Mouse (Mus musculus) heart, adult 8-10 months (tissue): ENCODE results near the gene Prr7. TPM values are rescaled to one million over a fixed set of nuclear protein-coding genes. Genes with fewer than 3 reads are reported as not detected.

Experiments used
- DNase-seq: peaks from one replicate; pipeline ENCODE4 v3.0.0; 2022; ENCODE audit warnings: low spot score
- total RNA-seq, 4 experiments: library from RNA; stranded (reverse); gene quantifications; 2 replicates each; pipeline ENCODE4 v1.2.4; 2022

Gene Prr7
- total RNA-seq, 4 experiments from 2014 or later: 0.44 to 1.2 (median 0.65) TPM

DNA sequence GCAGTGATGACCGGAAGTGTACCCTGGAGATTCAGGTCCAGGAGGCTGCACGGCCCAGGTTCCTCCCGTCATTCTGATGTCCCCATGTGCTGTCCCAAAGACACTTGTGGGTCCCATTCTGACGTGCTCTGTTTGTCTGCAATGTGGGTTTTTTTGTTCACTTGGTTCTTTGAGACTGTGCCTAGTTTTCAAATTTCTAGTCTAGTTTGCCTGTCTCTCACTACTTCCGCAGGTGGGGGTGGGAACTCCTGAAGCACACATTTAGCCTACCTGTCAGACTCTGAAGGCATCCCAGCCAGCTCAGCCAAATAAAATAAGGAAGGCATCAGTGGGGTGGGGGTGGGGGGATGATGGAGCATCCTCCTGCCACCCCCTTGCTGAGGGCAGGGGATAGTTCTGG lies 15.9 kb upstream of the Prr7 start:
- no peak for DNase-seq

DNA sequence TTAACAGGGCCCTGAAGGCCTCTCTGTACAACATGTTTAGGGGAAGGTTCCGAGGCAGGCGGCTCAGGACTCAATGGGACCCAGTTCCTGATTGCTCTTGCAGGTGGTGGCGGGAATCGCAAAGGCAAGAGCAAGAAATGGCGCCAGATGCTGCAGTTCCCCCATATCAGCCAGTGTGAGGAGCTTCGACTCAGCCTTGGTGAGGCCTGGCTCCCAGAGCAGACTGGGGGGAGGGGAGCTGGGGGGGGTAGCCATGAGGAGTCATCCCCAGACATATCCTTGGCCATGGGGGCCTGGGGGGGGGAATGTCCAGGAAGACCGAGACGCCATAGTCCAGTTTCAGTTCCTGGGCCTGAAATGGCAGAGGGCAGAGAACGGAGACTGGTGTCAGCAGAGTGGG lies 14.9 kb upstream of the Prr7 start:
- no peak for DNase-seq

DNA sequence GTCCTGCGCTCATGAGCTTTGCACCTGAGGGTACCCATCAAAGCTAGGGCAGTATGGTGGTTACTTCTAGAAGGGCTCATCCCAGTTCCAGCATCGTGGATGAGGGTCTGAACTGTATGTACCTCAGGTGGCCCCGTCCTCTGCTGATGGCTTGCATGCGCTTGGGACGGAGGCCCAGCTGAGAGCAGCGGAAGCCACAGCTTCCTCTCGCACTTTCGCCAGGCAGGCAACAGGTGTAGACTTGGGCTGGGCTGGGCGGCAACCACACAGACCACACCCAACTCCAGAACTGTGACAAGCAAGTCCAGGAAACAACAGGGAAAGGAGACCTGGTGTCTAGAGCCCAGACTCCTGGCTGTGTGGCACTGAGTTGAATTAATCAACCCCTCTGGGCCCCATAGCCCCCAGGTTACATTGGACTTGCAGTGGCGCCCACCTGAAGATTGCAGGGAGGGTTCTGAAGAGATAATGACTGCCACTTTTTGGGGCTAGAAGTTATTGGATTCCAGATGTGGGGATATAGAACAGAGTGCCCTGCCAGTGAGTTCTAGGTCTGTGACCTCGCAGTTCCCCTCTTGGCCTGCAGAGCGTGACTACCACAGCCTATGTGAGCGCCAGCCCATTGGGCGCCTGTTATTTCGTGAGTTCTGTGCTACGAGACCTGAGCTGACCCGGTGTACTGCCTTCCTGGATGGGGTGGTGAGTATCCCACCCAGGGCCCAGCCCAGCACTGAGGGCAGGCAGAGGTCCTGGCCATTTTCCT lies 14.2 kb upstream of the Prr7 start:
- DNase-seq: no peak

DNA sequence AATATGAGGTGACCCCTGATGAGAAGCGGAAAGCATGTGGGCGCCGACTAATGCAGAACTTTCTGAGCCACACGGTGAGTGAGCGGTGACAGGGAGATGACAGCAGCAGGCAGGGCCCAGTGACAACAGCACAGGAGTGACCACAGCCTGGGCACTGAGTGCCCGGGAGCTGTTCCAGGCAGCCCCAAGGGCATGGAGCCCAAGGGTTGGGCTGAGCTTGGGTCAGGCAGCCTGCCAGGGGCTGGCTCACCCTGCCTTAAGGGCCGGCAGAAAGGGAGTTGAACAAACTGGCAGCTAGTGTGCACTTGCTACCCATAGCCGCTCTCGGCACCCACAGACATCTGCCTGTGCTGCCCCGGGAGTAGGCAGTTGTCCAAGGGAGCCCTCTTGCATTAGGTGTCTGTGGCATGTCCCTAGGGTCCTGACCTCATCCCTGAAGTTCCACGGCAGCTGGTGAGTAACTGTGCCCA lies 13.5 kb upstream of the Prr7 start:
- peak; percentile 76 for DNase-seq

DNA sequence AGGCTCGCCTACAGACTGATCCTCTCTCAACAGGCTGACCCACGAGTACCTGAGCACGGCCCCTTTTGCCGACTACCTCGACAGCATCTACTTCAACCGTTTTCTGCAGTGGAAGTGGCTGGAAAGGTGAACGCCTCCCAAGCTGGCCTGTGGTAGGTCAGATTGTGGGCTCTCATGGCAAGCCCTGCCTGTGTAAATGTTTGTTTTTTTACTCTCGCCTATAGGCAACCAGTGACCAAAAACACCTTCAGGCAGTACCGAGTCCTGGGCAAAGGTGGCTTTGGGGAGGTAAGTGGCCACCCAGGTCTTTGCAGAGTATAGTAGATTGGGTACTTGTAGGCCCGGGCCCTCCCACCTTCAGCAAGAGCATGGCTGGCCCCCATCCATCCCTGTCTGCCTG lies 12.8 kb upstream of the Prr7 start:
- DNase-seq: no peak

DNA sequence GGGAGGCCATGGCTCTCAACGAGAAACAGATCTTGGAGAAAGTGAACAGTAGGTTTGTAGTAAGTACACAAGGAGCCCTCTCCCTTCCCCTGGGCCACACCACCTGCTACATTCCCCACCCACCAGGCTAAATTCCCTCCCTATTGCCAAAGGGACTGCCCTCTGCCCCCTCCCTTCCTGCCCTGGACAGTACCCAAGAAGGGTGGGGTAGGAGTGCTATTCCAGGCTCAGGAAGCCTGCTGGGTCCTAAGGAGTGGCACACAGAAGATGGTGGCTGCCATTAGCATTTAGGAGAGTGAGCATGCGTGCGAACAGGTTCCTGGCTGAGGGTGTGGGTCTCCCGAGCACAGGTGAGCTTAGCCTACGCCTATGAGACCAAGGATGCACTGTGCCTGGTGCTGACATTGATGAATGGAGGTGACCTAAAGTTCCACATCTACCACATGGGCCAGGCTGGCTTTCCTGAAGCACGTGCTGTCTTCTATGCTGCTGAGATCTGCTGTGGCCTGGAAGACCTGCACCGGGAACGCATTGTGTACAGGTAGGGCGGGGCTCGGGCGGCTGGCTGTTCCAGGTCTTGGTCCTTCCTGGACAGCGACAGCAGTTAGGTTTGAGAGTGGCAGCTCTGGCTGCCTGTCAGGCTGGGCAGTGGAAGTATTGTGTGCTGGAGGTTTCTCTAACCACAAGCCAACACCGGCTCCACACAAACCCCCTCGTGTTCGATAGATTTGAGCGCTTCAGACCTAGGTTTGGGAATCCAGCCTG lies 12.1 kb upstream of the Prr7 start:
- no peak for DNase-seq

DNA sequence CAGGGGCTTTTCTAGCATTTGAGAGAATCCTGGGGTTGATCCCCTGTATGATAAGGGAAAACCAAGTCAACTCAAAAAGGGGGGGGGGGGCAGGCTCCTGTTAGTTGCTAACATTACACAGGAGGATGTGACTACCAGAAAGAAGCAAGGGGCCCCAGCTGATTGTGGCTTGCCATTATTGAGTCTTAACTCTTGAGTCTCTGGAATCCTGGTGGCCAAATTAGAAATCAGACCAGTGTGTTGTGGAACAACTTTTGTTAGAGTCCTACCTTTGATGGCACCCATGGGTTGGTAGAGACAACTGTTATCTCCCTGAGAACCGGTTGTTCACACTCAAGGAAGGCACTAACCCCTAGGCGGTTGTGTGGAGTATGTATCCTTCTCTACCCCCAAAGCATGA lies 1.1 kb upstream of the Prr7 start:
- DNase-seq: no peak

DNA sequence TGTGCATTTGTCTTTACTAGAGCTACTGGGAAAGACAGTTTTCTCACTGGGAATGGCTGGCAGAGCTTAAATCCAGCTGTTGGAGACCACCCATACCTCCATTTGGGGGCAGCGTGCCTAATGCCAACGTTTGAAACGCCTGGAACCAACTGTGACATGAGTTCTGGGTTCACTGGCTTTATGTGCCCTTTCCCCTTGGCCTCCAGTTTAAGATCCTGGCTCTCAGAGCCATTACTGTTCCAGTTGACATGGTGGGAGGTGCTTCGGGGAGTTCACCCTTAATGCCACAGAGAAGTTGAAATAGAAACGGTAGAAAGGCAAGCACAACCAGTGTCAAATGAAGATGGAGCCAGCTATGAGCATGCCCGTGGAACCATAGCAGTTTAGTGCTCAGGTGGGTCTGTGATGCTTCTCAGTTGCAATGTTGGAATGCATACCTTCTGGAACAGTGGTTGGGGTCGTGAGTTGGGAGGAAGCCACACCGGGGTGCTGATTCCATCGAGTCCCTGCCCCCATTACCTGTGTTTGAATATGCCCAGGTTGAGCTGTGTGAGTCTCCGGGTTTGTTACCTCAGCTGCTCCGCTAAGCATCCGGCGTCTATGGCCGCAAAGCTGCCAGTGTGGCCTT lies 554 bp upstream of the Prr7 start:
- no peak for DNase-seq

DNA sequence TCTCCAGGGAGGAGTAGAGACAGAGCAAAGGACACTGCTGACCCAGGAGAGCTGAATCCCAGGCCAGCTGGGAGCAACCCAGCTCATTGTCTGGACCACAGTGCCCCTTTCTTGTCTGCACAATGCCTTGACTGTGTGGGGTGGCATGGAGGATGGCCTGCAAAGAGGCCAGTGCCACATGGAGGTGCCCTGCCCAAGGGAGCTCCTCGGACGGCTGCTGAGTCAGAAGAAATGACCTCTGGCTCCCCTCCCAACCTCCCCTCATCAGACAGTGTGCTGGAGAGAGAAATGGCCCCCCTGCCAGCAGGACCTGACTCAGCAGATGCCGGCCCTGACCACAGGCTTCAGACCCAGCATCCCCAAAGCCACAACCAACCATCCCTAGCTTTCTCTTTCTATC lies 1.1 kb downstream of the Prr7 start:
- DNase-seq: no peak

DNA sequence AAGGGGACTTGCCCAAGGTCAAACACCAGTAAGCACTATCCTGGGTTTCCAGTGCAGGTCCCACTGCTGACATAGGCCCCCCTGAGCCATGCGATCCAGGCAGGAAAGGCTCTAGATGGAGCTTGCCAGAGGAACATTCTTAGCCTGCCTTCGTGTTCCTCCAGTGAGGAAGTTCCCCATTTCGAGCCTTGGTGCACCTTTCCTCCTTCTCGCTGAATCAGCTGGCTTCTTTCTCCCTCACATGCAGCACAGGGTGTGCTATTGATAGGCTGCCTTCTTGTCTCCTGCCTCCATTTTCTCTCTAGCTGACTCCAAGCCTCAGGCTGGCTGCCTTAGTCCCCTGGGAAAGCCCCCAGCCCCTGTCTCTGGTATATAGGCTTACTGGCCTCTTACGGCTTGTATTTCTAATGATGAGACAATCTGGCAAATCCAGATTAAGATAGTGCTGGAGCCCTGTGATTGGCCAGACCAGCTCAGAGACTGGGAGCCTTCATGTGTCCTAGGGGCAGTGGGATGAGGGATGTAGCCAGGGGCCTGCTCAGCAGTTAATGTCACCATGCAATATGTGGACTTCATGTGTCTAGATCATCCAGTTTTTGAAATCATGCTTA lies 1.9 kb downstream of the Prr7 start:
- DNase-seq: no peak

DNA sequence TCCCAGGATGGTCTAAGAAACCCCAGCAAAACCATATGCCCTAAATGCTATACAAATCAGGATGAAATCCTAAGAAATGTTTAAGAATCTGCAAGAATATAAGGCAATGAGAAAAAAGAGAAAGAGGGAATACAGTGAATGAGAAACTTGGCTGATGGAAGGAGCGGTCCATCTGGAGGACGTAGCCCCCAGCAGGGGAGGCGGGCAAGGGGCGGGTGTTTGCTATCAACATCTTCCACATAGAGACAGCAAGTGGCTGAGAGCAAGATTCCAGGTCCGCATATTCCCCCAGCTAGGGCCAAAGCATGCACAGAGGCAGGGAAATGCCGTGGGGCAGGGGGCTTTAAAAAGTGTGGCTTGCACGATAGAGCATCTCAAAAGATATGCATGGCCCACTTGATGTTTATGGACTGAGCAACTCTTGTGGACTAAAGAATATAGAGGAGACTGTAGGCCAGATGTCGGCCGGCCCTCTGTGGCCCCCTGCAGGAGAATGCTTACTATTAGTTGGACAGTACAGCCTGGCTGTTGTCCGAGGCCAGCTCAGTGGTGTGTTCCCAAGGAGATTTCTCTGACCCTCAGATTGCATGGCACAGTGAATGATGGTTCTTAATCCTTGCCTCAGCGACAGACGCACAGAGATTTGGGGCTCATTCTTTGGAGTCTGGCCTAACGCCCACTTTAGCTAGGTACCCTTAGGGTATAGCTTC lies 4.9 kb downstream of the Prr7 start:
- no peak for DNase-seq

DNA sequence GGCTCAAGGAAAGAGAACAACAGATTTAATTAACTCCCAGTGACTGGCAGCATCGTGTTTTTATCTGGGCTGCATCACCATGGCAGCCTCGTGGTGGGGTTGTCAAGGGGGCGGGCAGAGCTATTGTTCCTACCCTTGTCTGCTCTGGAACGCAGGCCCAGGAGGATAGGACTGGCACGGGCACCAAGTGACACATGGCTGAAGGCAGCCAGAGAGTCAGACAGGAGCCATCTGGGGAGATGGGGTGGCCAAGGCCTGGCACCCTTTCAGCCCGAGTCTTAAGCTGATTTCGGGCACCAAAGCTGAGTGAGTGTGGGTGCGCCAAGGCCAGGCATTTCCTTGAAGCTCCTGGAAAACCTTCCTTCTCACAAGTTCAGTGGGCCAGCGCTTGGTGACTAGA lies 6.3 kb downstream of the Prr7 start:
- no peak for DNase-seq

DNA sequence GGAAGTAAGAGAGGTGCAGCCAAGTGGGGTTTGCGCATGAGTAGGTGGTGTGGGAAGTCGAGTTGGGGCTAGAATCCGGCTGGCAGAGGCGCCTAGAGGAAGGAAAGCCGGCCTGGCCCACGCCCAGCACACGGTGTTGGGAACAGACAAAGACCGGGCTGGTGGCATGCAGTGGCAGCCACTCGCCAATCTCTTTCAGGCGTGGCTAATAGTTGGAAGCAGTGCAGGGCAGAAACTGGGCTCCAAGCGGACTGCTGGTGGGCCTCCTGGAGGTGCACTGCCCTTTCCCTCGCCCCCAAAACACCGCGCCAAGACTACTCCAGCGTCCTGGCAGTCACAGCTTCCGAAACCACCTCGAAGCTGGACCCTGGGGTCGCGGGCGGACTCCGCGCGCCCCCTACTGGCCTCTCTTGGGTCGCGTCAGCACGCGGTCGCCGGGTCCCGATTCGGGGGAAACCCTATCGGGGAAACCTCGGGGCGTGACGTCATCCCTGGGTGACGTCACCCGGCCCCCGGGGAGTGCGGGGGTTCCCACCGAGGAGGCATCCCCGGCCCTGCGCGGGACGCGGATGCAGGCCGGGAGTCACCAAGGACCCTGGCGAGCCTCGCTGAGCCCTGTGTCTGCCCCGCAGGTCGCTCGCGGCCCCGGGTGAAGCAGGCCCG lies 7.2 kb downstream of the Prr7 start:
- peak; percentile 85 for DNase-seq

DNA sequence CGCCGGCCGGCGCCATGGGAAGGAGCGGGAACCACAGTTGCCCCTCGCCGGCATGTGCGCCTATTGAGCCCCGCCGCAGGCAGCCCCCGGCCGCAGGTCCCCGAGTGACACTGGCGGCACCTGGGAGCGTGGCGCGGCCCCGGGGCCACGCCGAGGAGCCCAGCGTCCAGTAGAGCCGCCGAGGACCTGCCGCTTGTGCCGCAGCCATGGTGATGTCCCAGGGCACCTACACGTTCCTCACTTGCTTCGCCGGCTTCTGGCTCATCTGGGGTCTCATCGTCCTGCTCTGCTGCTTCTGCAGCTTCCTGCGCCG lies 7.7 kb downstream of the Prr7 start:
- DNase-seq: no peak

DNA sequence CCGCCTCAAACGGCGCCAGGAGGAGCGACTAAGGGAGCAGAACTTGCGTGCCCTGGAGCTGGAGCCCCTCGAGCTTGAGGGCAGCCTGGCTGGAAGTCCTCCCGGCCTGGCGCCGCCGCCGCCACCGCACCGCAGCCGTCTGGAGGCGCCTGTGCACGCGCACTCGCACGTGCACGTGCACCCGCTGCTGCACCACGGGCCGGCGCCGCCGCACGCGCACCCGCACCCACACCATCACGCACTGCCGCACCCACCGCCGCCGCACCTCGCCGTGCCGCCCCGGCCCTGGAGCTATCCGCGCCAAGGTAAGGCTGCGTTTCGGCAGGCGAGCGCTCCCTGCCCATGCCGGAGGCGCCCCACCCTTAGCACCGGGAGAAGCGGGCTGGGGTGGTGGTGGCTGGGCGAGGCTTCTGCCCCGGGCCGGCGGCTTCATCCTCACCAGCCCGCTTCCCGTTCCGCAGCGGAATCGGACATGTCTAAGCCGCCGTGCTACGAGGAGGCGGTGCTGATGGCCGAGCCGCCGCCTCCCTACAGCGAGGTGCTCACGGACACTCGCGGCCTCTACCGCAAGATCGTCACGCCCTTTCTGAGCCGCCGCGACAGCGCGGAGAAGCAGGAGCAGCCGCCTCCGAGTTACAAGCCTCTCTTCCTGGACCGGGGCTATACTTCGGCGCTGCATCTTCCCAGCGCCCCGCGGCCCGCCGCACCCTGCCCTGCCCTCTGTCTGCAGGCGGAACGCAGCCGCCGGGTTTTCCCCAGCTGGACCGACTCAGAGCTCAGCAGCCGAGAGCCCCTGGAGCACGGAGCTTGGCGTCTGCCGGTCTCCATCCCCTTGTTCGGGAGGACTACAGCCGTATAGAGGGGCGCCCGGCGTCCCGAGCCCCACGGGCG lies 8.3 kb downstream of the Prr7 start:
- DNase-seq: no peak

DNA sequence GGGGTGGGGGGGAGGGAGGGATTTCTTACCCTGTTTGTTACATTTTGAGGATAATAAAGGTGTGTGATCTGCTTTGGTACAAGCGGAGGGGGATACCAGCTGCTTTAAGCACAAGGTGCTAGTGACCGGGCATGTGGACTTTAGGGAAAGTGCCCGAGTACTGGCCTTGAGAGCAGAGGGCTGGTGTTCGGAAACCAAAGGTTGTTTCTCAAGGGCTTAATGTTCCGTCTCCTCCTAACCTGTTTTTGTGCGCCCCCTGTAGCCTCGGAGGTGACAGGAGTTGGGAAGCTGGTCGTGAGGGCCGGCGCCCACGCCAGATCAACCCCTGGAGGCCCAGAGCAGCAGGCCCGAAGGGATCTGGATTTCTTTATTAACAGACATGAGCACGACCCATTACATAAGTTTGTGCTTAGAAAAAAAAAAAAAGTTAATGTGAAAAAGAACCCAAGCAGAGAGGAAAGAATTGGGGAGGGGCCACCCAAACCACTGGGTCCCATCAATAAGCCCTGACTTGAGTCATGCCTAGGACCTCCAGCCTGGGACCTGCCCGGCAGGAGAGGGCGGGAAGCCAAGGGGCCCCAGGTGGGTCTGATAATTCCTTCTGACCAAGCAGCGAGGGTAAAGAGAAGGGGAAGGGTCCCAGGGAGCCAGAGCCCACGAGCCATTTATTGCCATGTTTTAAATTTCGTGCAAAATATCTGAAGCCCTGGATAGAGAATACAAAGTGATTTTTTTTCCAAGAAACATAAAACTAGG lies 9.2 kb downstream of the Prr7 start:
- no peak for DNase-seq

DNA sequence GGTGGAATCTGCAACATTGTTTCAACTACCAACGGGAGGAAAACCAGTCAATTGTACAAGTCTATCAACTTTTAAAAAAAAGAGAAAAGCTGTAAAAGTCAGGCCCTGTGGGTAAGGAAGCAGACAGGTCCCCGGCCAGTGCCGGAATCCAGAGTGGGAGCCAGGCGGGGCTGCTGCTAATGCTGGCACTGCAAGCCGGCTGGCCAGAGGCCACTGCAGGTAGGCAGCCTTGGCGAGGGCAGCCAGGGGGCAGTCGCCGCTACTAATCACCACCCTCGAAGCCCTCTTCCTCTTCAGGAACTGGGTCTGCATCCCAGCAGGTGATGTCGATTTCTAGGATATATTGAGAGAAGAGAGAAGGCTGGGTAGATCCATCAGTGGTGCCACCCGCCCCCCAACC lies 9.9 kb downstream of the Prr7 start:
- DNase-seq: no peak

DNA sequence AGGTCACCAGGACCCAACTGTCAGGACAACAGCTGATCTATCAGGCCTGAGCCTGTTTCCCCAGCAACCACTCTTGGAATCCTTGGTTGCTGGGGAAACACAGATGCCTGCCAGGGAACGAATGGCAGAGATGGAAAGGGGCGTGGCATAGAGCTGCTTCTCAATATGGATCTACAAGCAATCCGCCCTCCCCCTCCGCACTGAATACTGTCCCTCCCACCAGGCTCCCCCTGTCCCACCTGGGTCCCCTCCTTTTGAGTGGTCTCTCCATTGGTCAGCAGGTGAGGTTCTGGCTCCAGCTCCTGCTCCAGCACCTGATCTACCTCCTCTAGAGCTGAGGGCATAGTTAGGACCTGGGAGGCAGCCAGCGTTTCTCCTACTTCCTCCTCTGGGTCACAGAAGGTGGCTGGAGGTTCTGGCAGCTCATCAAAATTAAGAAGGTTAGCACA lies 10.6 kb downstream of the Prr7 start:
- no peak for DNase-seq

DNA sequence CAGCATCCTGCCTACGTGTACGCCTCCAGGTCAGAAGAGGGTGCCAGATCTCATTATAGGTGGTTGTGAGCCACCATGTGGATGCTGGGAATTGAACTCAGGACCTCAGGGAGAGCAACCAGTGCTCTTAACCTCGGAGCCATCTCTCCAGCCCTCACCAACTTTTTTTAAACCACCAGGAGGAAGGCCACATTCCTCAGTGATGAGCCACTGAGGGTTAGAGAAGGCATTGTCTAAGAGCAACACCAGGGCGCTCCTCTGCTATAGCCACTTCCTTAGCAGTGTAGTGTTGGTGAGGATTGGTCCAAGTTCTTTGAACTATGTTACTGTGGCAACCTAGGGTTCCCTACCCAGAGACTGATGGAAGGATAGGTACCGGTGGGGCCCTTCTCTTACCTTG lies 11.7 kb downstream of the Prr7 start:
- DNase-seq: no peak
